Mouse (Mus musculus): ENCODE data around the gene Cebpz. TPM values are rescaled to one million over a fixed set of nuclear protein-coding genes. Genes with fewer than 3 reads are reported as not detected.

The Cebpz gene
- polyA plus RNA-seq, 1 experiment from 2014 or later, result 61.9 TPM

GRCm38 (mm10) chr17:78888554-78888953, 48.3 kb downstream of the Cebpz start:
- H3K27ac ChIP-seq, result no peak overlapping the region
- DNase-seq (ENCODE audit: extremely low spot score, low spot score), result no peak
- H3K9me3 ChIP-seq, result no peaks in the 10 kb centered on the region
- H3K36me3 ChIP-seq (replicated peaks), result no peaks in the 10 kb centered on the region
- no peaks in the 10 kb centered on the region for H3K27me3 ChIP-seq (ENCODE audit: poor library complexity, severe bottlenecking)
- no peak overlapping the region for H3K4me3 ChIP-seq
- H3K4me1 ChIP-seq, result no peaks in the 10 kb centered on the region
- WGBS, result 93% methylated on average over 4 of the region's 4 CpGs

- no peak overlapping the region for H3K4me3 ChIP-seq
- WGBS, result 86% methylated on average over 5 of the region's 5 CpGs
- no peak for DNase-seq (ENCODE audit: extremely low spot score, low spot score)
- no peaks in the 10 kb centered on the region for H3K9me3 ChIP-seq
- no peaks in the 10 kb centered on the region for H3K27me3 ChIP-seq (ENCODE audit: poor library complexity, severe bottlenecking)
- no peaks in the 10 kb centered on the region for H3K36me3 ChIP-seq (replicated peaks)
- H3K4me1 ChIP-seq, result peaks cover 20% of the 10 kb centered on the region
- H3K27ac ChIP-seq, result no peak overlapping the region
These were observed 51.4 kb downstream of the Cebpz start for GRCm38 (mm10) chr17:78885286-78886065.

GRCm38 (mm10) chr17:78883291-78883690, 53.6 kb downstream of the Cebpz start:
- Histone ChIP-seq H3K9me3 (no peaks in the 10 kb centered on the region), H3K4me1 (peaks cover 20% of the 10 kb centered on the region), H3K4me3 (no peak overlapping the region), H3K36me3 (replicated peaks) (no peaks in the 10 kb centered on the region), H3K27ac (no peak overlapping the region), H3K27me3 (ENCODE audit: poor library complexity, severe bottlenecking) (no peaks in the 10 kb centered on the region)
- WGBS, result 93% methylated on average over 4 of the region's 4 CpGs
- DNase-seq (ENCODE audit: extremely low spot score, low spot score), result no peak

GRCm38 (mm10) chr17:78882401-78883112, 54.3 kb downstream of the Cebpz start, which contains the start of gene Eif2ak2:
Eif2ak2 (minus strand) TSS chr17:78882573.
- peak within 1 kb of the TSS; percentile 65 for H3K4me3 ChIP-seq
- H3K4me1 ChIP-seq, result peaks cover 20% of the 10 kb centered on the region
- DNase-seq (ENCODE audit: extremely low spot score, low spot score), result peak; percentile 76
- peaks cover 6% of the 10 kb centered on the region; the same call in 1 of the 2 replicates for H3K36me3 ChIP-seq (replicated peaks)
- peak within 1 kb of the TSS; percentile 84 for H3K27ac ChIP-seq
- 3% methylated on average over 28 of the region's 28 CpGs for WGBS
- H3K27me3 ChIP-seq (ENCODE audit: poor library complexity, severe bottlenecking), result no peaks in the 10 kb centered on the region
- H3K9me3 ChIP-seq, result no peaks in the 10 kb centered on the region

GRCm38 (mm10) chr17:78881878-78882304, 55.0 kb downstream of the Cebpz start:
- no peaks in the 10 kb centered on the region for H3K27me3 ChIP-seq (ENCODE audit: poor library complexity, severe bottlenecking)
- DNase-seq (ENCODE audit: extremely low spot score, low spot score), result peak; percentile 32
- H3K27ac ChIP-seq, result peak overlapping the region; percentile 84
- peak overlapping the region; percentile 65 for H3K4me3 ChIP-seq
- H3K9me3 ChIP-seq, result no peaks in the 10 kb centered on the region
- 15% methylated on average over 4 of the region's 7 CpGs for WGBS
- H3K4me1 ChIP-seq, result peaks cover 20% of the 10 kb centered on the region
- peaks cover 12% of the 10 kb centered on the region; the same call in 1 of the 2 replicates for H3K36me3 ChIP-seq (replicated peaks)

- H3K36me3 ChIP-seq (replicated peaks), result peaks cover 32% of the 10 kb centered on the region
- H3K27me3 ChIP-seq (ENCODE audit: poor library complexity, severe bottlenecking), result no peaks in the 10 kb centered on the region
- DNase-seq (ENCODE audit: extremely low spot score, low spot score), result no peak
- no peaks in the 10 kb centered on the region for H3K9me3 ChIP-seq
- H3K4me3 ChIP-seq, result no peak overlapping the region
- 95% methylated on average over 6 of the region's 6 CpGs for WGBS
- H3K27ac ChIP-seq, result no peak overlapping the region
- H3K4me1 ChIP-seq, result no peaks in the 10 kb centered on the region
These were observed 63.0 kb downstream of the Cebpz start for GRCm38 (mm10) chr17:78873886-78874285.

Other genes with a start within 250 kb of the Cebpz start
- gene Strn, start 199.9 kb downstream of the Cebpz start, polyA plus RNA-seq (2016; fragmentation: Nextera tagmentation; extraction: Ambion mirVana), result 6.2 TPM in 2 replicates
- 13.6 and 14.0 TPM in 2 replicates for gene Heatr5b, start 101.7 kb downstream of the Cebpz start, polyA plus RNA-seq (2016; fragmentation: Nextera tagmentation; extraction: Ambion mirVana)
- gene Gpatch11, start 101.5 kb downstream of the Cebpz start, polyA plus RNA-seq (2016; fragmentation: Nextera tagmentation; extraction: Ambion mirVana), result 30.4 and 31.8 TPM in 2 replicates
- gene Eif2ak2, start 54.5 kb downstream of the Cebpz start, polyA plus RNA-seq (2016; fragmentation: Nextera tagmentation; extraction: Ambion mirVana), result 7.4 and 8.6 TPM in 2 replicates
- gene Sult6b1, start 30.1 kb downstream of the Cebpz start, polyA plus RNA-seq (2016; fragmentation: Nextera tagmentation; extraction: Ambion mirVana), result 0.20 TPM in 1 of 2 replicates, not detected in the other
- 106 and 109 TPM in 2 replicates for gene Cebpzos, start 20.6 kb downstream of the Cebpz start, polyA plus RNA-seq (2016; fragmentation: Nextera tagmentation; extraction: Ambion mirVana)
- gene Ndufaf7, start 70 bp upstream of the Cebpz start, polyA plus RNA-seq (2016; fragmentation: Nextera tagmentation; extraction: Ambion mirVana), result 46.0 and 49.4 TPM in 2 replicates
- 47.8 and 50.5 TPM in 2 replicates for gene Prkd3, start 83.8 kb upstream of the Cebpz start, polyA plus RNA-seq (2016; fragmentation: Nextera tagmentation; extraction: Ambion mirVana)
- gene Qpct, start 114.8 kb upstream of the Cebpz start, polyA plus RNA-seq (2016; fragmentation: Nextera tagmentation; extraction: Ambion mirVana), result 3.7 and 4.1 TPM in 2 replicates

Data from forebrain, embryonic 10.5 days (tissue).